Mouse (Mus musculus) cerebellum, adult 8-10 months (tissue): ENCODE data around the gene Me3.

Source experiments
- DNase-seq: peaks from one replicate; pipeline ENCODE4 v3.0.0; 2022

Me3 gene

GRCm38 (mm10) chr7:89837841-89838240 is 205.6 kb downstream of the Me3 start:
- no peak for DNase-seq

GRCm38 (mm10) chr7:89839721-89840120 is 207.5 kb downstream of the Me3 start:
- DNase-seq = no peak

GRCm38 (mm10) chr7:89841670-89842403 is 209.6 kb downstream of the Me3 start:
- peak; percentile 81 for DNase-seq

- no peak for DNase-seq
These were observed 210.2 kb downstream of the Me3 start for GRCm38 (mm10) chr7:89842404-89842715.

GRCm38 (mm10) chr7:89843121-89843520 is 210.9 kb downstream of the Me3 start:
- no peak for DNase-seq

- no peak for DNase-seq
These were observed 211.3 kb downstream of the Me3 start for GRCm38 (mm10) chr7:89843533-89843932.

GRCm38 (mm10) chr7:89845669-89846068 is 213.5 kb downstream of the Me3 start:
- DNase-seq = no peak

GRCm38 (mm10) chr7:89850510-89850909 is 218.3 kb downstream of the Me3 start:
- no peak for DNase-seq

- no peak for DNase-seq
These were observed 220.2 kb downstream of the Me3 start for GRCm38 (mm10) chr7:89852158-89853095.

- no peak for DNase-seq
These were observed 220.9 kb downstream of the Me3 start for GRCm38 (mm10) chr7:89853131-89853530.

- DNase-seq = no peak
These were observed 223.0 kb downstream of the Me3 start for GRCm38 (mm10) chr7:89855196-89855595.

GRCm38 (mm10) chr7:89856440-89857217 is 224.4 kb downstream of the Me3 start:
- no peak for DNase-seq

- no peak for DNase-seq
These were observed 232.6 kb downstream of the Me3 start for GRCm38 (mm10) chr7:89864769-89865168.

GRCm38 (mm10) chr7:89867221-89867620 is 235.0 kb downstream of the Me3 start:
- DNase-seq = no peak

- no peak for DNase-seq
These were observed 247.5 kb downstream of the Me3 start for GRCm38 (mm10) chr7:89879686-89880085.

GRCm38 (mm10) chr7:89884551-89884950 is 252.4 kb downstream of the Me3 start:
- no peak for DNase-seq

GRCm38 (mm10) chr7:89891412-89891811 is 259.2 kb downstream of the Me3 start:
- no peak for DNase-seq

GRCm38 (mm10) chr7:89891856-89892255 is 259.7 kb downstream of the Me3 start:
- DNase-seq = no peak

GRCm38 (mm10) chr7:89903007-89903406 is 270.8 kb downstream of the Me3 start:
- DNase-seq = no peak

GRCm38 (mm10) chr7:89903442-89904343 is 271.5 kb downstream of the Me3 start, which contains the start of gene Ccdc81:
Gene Ccdc81 (minus strand): TSS chr7:89903629.
- DNase-seq = no peak
